Mouse (Mus musculus) kidney, adult 8-10 months (tissue): ENCODE results near the gene Ilf3.

Experiments
- DNase-seq, 2 experiments: peaks; one replicate each; pipeline ENCODE4 v3.0.0; 2022

The Ilf3 gene

DNA sequence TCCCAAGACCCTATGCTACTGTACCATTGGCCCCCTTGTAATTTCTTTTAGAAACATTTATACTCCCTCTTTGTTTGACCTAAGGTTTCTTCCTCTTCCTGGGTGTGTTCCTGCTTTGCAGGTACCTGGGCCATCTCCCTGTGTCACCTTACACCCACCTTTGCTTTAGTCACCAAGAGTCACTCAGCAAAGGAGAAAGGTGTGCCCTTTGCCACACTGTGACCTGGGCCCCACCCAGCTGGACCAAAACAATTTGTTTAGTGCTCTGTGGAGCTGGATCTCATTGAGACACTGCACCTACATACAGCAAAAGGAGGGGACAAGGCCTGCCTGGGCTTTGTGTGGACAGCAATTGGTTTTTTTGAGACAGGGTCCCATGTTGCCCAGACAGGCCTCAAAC, 72.7 kb downstream of the Ilf3 start:
- DNase-seq: no peak

DNA sequence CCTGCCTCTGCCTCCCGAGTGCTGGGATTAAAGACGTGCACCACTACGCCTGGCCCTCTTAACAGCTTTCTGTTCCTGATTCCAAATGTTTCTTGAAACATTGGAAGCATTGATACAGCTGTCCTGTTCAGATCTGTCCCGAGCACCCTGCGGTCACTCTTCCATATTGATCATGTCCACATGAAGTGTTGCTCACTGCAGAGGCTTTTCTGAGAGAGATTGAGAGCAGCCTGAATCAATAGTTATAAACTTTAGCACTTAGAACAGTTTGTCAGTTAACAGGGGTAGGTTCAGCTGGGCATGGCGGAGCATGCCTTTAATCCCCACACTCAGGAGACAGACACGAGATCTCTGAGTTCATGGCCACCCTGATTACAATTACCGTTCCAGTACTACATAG, 76.2 kb downstream of the Ilf3 start:
- no peak for DNase-seq

DNA sequence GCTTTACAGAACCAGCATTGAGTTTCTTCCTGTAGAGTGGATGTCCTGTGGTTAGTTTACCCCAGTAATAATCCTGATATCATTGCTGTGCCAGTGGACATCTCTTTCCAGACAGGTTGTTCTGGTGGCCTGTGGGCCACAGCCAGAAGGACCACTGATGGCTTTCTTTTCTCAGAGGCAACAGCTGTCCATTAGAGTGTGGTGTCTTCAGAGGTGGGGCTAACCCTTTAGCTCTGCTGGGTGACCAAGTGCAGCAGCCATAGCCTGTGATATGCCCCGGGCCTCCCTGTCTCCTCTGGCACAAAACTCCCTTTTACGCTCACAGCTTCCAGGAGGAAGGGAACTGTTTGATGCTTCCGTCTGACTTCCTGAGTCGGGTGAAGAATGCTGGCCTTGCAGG, 76.9 kb downstream of the Ilf3 start:
- no peak for DNase-seq

DNA sequence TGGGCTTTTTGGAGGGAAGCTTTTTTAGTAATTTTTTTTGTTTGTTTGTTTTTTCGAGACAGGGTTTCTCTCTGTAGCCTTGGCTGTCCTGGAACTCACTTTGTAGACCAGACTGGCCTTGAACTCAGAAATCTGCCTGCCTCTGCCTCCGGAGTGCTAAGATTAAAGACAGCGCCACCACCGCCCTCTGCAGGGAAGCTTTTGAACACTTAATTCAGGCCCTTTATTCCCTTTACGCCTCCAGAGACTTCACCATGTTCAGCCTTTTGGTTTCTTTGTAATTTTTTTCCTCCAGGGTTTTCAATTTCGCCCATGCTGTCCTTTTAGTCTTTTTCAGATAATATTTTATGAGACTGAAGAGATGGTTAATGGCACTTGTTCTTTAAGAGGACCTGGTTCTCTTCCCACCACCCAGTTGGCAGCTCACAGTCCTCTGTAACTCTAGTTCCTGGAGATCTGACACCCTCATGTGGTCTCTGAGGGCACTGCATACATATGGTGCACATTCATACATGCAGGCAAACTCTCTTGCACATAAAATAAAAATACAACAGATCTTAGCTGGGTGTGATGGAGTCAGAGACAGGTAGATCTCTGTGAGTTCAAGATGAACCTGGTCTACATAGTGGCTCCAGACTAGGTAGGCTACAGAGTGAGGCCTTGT, 77.5 kb downstream of the Ilf3 start:
- DNase-seq: no peak

DNA sequence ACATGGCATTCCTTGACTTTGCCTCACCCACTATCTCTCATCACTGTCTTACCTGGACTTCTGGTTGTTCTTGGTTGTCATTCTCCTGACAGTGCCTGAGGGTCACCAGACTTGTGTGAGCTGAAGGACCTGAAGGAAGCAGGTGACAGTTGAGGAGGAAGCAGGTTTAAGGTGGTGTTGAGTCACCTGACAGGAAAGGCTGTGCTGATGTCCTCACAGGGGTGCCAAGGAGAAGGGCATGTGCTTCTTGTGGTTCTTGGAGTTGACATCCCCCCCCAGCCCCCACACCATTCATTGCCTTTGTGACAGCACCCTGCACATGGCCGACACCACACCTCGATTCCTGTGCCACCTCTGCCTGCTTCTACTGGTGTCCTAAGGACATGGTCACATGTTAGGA, 80.1 kb downstream of the Ilf3 start:
- DNase-seq: no peak

DNA sequence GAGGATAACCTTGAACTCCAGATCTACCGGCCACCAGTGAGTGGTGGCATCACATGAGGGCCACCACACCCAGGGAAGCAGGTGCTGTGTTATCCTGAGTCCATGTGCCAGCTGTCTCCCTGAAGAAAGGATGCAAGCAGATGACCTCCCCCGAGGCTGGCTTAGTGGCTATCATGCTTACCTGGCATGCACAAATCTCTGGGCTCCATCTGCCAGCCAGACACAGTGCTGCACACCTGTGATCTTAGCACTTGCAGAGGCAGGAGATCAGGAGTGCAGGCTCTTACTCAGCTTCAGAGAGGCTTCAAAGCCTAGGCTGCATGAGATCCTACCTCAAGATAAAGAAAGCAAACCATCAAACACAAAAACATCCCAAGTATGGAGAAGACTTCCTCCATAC, 82.0 kb downstream of the Ilf3 start:
- DNase-seq: no peak

DNA sequence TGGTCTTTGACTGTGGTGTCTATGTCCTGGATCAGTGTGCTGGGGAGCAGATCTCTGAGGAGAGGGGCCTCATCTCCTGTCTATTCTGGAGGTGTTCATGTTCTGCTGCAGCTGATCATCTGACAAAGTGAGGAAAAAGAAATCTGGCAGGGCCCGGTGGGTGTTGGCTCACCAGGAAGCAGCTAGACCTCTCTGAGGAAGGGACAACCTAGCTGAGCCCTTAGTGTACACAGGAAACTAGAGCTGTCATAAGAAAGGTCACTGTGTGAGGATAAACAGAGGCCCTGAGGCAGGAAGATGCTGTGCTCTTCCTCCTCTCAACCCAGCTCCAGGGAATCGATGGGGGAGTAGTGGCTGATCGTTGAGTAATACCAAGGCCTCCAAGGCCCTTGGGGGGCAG, 82.6 kb downstream of the Ilf3 start:
- DNase-seq: no peak

DNA sequence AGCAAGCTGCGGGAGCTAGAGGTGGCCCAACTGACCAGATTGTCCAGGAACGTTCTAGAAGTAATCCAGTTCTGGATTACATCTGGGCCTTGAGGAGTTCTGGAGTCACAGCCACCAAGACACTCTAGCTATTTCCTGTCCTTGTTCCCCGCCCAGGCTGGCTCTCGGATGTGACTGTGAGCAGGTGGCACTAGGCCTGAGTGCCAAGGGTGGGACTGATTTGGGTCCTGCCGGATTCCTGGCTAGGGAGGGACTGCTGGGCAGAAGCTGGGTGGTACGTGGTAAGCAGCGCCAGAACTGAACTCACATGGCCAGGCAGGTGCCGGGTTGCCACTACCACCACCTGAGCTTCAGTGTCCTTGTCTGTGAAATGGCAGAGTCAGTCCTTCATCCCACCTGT, 83.7 kb downstream of the Ilf3 start:
- DNase-seq: no peak

DNA sequence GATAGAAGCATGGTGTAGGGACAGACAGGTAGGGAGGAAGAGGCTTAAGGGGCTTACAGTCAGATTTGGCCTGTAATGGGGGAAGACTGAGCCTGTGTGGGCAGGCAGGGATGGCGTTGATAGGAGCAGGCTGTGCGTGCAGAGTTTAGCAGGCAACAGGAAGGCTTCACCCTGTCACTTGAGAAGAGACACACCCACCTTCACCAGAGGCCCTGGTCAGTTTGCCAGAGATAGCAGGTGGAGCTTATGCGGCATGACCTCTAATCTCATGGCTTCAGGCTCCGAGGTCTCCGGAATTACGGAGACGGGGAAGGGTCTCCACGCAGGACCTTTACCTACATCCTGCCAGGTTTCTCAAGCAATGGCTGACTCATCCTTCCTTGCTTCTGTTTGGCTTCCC, 84.2 kb downstream of the Ilf3 start:
- DNase-seq: no peak

DNA sequence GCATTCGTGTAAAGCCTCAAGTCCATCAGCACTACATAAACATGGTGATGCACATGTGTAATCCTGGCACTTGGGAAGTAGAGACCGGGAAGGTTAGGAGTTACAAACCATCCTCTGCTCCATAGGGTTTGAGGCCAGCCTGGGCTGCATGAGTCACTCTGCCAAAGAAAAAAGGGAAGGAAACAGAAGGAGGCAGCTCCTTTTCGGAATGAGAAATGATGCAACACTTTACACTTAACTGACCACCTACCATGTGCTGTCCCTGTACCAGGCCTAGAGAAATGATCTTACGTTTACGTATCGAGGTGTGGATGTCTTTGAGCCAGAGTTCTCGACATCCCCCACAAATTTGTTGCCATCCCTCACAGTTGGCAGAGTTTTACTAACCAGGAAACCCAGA, 85.3 kb downstream of the Ilf3 start:
- DNase-seq: no peak

DNA sequence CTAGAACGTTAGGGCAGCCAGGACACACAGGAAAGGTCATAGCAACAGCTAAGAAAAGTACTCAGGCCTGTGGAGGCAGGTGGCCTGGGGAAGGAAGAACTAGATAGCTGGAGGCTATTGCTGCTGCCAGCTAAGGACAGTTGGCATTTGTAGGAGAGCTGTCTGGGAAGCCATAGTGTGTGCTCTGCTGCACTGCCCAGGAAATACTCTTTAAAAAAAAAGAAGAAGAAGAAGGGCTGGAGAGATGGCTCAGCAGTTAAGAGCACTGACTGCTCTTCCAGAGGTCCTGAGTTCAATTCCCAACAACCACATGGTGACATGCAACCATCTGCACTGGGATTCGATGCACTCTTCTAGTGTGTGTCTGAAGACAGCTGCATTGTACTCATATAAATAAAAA, 85.8 kb downstream of the Ilf3 start:
- no peak for DNase-seq

DNA sequence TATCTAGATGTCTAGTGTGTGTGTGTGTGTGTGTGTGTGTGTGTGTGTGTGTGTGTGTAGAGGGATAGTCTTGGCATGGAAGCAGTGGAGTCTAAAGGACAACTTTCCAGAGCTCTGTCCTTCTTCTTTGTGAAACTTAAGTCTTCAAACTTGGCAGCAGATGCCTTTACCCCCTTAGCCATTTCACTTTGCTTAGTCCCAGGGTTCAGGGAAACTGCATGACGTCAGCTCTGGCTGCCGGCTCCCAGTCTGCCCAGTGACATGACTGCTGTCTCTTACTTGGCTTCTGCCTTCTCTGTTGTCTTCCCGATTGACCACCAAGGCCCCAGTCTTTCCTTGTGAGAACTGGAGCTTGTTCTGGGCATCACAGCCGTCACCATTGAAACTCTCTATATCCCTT, 86.9 kb downstream of the Ilf3 start:
- no peak for DNase-seq
